Mouse (Mus musculus): ENCODE results near the gene Thsd7a. TPM values are rescaled to one million over a fixed set of nuclear protein-coding genes. Genes with fewer than 3 reads are reported as not detected.

Thsd7a gene
- total and polyA plus RNA-seq, 3 experiments, result 0.30 TPM; not detected in 2

DNA sequence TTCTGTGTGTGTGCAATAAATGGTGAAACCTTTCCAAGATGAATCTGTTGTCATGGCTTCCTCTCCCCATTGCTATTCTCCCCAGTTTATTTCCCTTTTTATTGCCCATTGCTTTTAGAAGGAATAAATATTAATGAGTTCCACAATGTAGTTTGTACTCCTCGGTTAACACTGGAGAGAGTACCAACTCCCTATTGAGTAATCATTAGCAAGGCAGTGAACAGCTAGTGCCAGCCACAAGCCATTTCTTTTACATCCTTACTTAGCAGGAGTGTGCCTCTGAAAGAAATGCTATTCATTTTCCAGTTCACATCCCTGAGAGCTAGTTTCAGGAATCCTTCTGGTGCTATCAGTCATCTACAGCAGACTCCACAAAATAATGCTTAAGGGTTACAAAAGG, 260.3 kb downstream of the Thsd7a start:
- Histone ChIP-seq H3K4me1 (ENCODE audit: control insufficient read depth in 1 of 2, insufficient read depth in 2 of 2) (peaks cover 0 to 3% of the 10 kb centered on the region in 2 experiments; a peak in 1 of 4 replicates), H3K4me2 (ENCODE audit: insufficient read depth, low read depth, poor library complexity, severe bottlenecking) (no peak overlapping the region), H3K27ac (ENCODE audit: insufficient read depth, low read depth) (no peak overlapping the region), H3K79me2 (replicated peaks; ENCODE audit: control insufficient read depth, extremely low read depth, insufficient read depth, poor library complexity, severe bottlenecking) (no peaks in the 10 kb centered on the region), H3K9me3 (replicated peaks; ENCODE audit: low read length) (no peaks in the 10 kb centered on the region), H3K4me3 (replicated peaks in 1 of 3; ENCODE audit: low read depth in 2 of 3, low read length in 2 of 3, poor library complexity in 1 of 3) (no peak overlapping the region), H3K9ac (ENCODE audit: insufficient read depth, low read depth) (no peak overlapping the region), H3K36me3 (replicated peaks in 1 of 2; ENCODE audit: control insufficient read depth in 1 of 2, insufficient read depth in 1 of 2, low read length in 1 of 2) (no peaks in the 10 kb centered on the region), H3K27me3 (replicated peaks) (no peaks in the 10 kb centered on the region)
- dilution Hi-C loops (cut with MboI; ENCODE audit: extremely low pct_ligation_motif_present, extremely low pct_unique_long_range_greater_than_20kb, low sequenced_read_pairs), result no loop called here
- TF ChIP-seq SMC3 (IDR thresholded peaks at IDR 0.05; ENCODE audit: low read depth, low read length) (no peak), USF2 (conservative IDR thresholded peaks at IDR 0.05; ENCODE audit: low read depth, low read length) (no peak), ETS1 (conservative IDR thresholded peaks at IDR 0.05; ENCODE audit: low read depth, low read length) (no peak), PAX5 (IDR thresholded peaks at IDR 0.05; ENCODE audit: low read length) (no peak)
- DNase-seq (ENCODE audit: extremely low read depth), result no peak
- in situ Hi-C loops (cut with MboI; ENCODE audit: low pct_ligation_motif_present, low pct_unique_long_range_greater_than_20kb, low sequenced_read_pairs), result no loop called here

DNA sequence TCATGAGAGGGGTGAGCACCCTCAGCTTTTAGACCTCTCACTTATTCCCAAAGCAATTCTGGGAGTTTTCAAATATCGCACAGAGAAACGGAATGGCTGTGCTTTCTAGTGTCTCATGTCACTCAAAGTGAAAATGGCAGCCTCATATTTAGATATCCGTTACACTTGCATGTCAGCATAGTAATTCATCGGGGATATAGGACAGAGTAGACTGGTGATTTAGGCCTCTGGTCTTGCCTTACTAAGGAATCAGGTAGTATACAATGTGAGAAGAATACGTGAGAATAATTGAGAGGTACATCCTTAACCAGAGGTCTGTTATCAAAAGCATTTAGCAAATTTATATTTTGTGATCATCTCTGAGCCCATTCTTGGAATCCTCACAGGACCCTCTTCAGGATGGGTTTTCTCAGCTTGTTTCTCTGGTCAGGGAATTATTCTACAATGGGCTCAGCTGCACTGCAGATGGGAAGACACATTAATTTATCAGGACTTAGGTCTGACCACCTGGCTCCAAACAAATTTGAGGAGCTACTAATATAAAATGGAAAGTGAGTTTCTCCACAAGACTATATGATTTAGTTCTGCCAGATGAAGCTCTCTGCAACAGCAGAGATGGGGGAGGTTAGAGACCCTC, 267.6 kb downstream of the Thsd7a start:
- no peaks in the 10 kb centered on the region for H3K36me3 ChIP-seq (replicated peaks in 1 of 2; ENCODE audit: control insufficient read depth in 1 of 2, insufficient read depth in 1 of 2, low read length in 1 of 2)
- no peaks in the 10 kb centered on the region for H3K9me3 ChIP-seq (replicated peaks; ENCODE audit: low read length)
- no peaks in the 10 kb centered on the region for H3K79me2 ChIP-seq (replicated peaks; ENCODE audit: control insufficient read depth, extremely low read depth, insufficient read depth, poor library complexity, severe bottlenecking)
- no peak overlapping the region for H3K4me2 ChIP-seq (ENCODE audit: insufficient read depth, low read depth, poor library complexity, severe bottlenecking)
- no peak overlapping the region for H3K4me3 ChIP-seq (replicated peaks in 1 of 3; ENCODE audit: low read depth in 2 of 3, low read length in 2 of 3, poor library complexity in 1 of 3)
- H3K4me1 ChIP-seq (ENCODE audit: control insufficient read depth in 1 of 2, insufficient read depth in 2 of 2), result no peaks in the 10 kb centered on the region
- dilution Hi-C loops (cut with MboI; ENCODE audit: extremely low pct_ligation_motif_present, extremely low pct_unique_long_range_greater_than_20kb, low sequenced_read_pairs), result no loop called here
- no peak overlapping the region for H3K27ac ChIP-seq (ENCODE audit: insufficient read depth, low read depth)
- in situ Hi-C loops (cut with MboI; ENCODE audit: low pct_ligation_motif_present, low pct_unique_long_range_greater_than_20kb, low sequenced_read_pairs), result no loop called here
- no peak for TF ChIP-seq HCFC1 (IDR thresholded peaks at IDR 0.05; ENCODE audit: low read depth, low read length)
- no peak for TF ChIP-seq ETS1 (conservative IDR thresholded peaks at IDR 0.05; ENCODE audit: low read depth, low read length)
- TF ChIP-seq TBP (conservative IDR thresholded peaks at IDR 0.05; ENCODE audit: low read depth, low read length), result no peak
- TF ChIP-seq POLR2AphosphoS2 (IDR thresholded peaks at IDR 0.05; ENCODE audit: low read depth, low read length), result no peak
- DNase-seq (ENCODE audit: extremely low read depth), result no peak
- no peak overlapping the region for H3K9ac ChIP-seq (ENCODE audit: insufficient read depth, low read depth)
- no peaks in the 10 kb centered on the region for H3K27me3 ChIP-seq (replicated peaks)

DNA sequence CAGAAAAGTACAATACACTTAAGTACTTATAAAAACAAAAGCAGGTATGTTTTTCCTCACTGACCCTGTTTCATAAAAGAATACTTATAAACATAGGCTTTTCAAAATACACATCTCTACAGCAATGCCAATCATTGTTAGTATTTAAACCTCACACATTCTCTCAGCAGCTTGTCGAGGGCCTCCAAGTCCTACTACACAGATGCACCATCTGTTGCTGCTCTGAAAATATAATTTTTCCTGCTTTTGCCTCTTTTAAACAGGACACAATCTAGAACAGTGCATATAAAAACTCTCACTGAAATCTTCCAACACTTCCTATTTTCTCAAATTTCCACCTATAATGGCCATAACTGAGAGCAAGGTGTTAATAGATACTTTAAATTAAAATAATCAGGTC, 270.9 kb downstream of the Thsd7a start:
- no peak overlapping the region for H3K27ac ChIP-seq (ENCODE audit: insufficient read depth, low read depth)
- no peaks in the 10 kb centered on the region for H3K79me2 ChIP-seq (replicated peaks; ENCODE audit: control insufficient read depth, extremely low read depth, insufficient read depth, poor library complexity, severe bottlenecking)
- dilution Hi-C loops (cut with MboI; ENCODE audit: extremely low pct_ligation_motif_present, extremely low pct_unique_long_range_greater_than_20kb, low sequenced_read_pairs), result no loop called here
- TF ChIP-seq PAX5 (IDR thresholded peaks at IDR 0.05; ENCODE audit: low read length) (no peak), BHLHE40 (IDR thresholded peaks at IDR 0.05; ENCODE audit: low read depth, low read length) (no peak), NELFE (IDR thresholded peaks at IDR 0.05; ENCODE audit: low read depth, low read length) (no peak), ETS1 (conservative IDR thresholded peaks at IDR 0.05; ENCODE audit: low read depth, low read length) (no peak), CTCF (conservative IDR thresholded peaks at IDR 0.05 in 1 of 2, IDR thresholded peaks at IDR 0.05 in 1 of 2; ENCODE audit: low read depth in 2 of 2, low read length in 2 of 2) (no peak), POLR2AphosphoS2 (IDR thresholded peaks at IDR 0.05; ENCODE audit: low read depth, low read length) (no peak), UBTF (IDR thresholded peaks at IDR 0.05; ENCODE audit: low read depth, low read length) (no peak), ZKSCAN1 (IDR thresholded peaks at IDR 0.05; ENCODE audit: borderline replicate concordance, low read depth, low read length) (no peak), SIN3A (IDR thresholded peaks at IDR 0.05; ENCODE audit: low read length) (no peak), TCF12 (IDR thresholded peaks at IDR 0.05; ENCODE audit: low read depth, low read length) (no peak), TBP (conservative IDR thresholded peaks at IDR 0.05; ENCODE audit: low read depth, low read length) (no peak), E2F4 (IDR thresholded peaks at IDR 0.05; ENCODE audit: insufficient replicate concordance, low read depth, low read length) (no peak), MAZ (IDR thresholded peaks at IDR 0.05; ENCODE audit: low read depth, low read length) (no peak)
- H3K4me2 ChIP-seq (ENCODE audit: insufficient read depth, low read depth, poor library complexity, severe bottlenecking), result no peak overlapping the region
- H3K9me3 ChIP-seq (replicated peaks; ENCODE audit: low read length), result no peaks in the 10 kb centered on the region
- no peaks in the 10 kb centered on the region for H3K27me3 ChIP-seq (replicated peaks)
- no peak for DNase-seq (ENCODE audit: extremely low read depth)
- H3K4me1 ChIP-seq (ENCODE audit: control insufficient read depth in 1 of 2, insufficient read depth in 2 of 2), result no peaks in the 10 kb centered on the region
- no peak overlapping the region for H3K9ac ChIP-seq (ENCODE audit: insufficient read depth, low read depth)
- no peaks in the 10 kb centered on the region for H3K36me3 ChIP-seq (replicated peaks in 1 of 2; ENCODE audit: control insufficient read depth in 1 of 2, insufficient read depth in 1 of 2, low read length in 1 of 2)
- in situ Hi-C loops (cut with MboI; ENCODE audit: low pct_ligation_motif_present, low pct_unique_long_range_greater_than_20kb, low sequenced_read_pairs), result no loop called here
- H3K4me3 ChIP-seq (replicated peaks in 1 of 3; ENCODE audit: low read depth in 2 of 3, low read length in 2 of 3, poor library complexity in 1 of 3), result no peak overlapping the region
